Mouse (Mus musculus): ENCODE results near the gene Eef2k.

The Eef2k gene

DNA sequence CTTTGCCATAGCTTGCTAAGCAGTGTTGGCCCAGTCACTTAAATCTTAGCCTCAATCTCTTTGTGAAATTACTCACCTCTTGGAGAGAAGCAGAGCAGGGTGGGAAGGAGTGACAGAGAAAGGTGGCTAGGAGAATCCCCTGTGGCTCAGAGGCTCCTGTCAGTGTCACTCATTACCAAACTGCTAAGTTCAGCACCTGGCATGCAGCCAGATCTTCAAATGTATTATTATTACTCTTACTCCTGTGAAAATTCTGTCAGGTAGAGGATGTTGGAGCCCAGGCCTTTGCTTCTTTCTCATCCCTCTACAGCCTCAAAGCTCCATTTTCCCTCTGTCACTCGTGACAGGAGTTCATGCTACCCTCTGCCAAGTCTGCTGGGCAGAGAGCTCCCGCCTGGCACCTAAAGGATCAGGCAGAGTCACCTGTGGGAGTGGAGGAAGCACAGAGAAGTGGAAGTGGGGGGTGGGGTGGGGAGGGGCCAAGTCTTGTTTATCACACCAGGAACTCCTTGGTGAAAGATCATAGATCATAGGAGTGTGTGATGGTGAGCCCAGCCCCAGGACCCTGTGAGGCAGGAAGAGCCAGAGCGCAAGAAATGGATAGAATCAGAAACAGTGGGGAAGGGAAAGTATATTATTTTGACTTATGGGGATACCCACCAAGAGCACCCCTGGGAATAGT, 6.3 kb downstream of the Eef2k start:
- no peak for DNase-seq

- DNase-seq: no peak
Observed at GRCm38 (mm10) chr7:120850165-120850564, 7.5 kb downstream of the Eef2k start.

DNA sequence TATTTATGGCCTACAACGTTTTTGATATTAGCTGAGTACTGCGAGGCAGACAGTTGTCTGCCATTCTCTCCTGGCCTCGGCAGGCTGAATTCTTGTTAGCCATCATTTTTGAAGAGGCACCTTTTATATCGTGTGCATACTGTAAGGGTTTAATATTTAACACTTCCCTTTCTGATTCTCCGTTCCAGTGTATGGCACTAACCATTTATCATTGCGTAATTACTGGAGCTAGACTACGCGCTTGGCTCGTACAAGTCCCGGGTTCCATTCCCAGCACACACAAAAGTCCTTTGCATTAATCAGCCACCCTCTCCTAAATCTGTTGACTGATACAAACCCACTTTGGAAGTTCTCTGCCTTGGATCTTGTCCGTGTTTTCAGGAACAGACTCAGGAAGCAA, 17.2 kb downstream of the Eef2k start:
- DNase-seq: no peak

DNA sequence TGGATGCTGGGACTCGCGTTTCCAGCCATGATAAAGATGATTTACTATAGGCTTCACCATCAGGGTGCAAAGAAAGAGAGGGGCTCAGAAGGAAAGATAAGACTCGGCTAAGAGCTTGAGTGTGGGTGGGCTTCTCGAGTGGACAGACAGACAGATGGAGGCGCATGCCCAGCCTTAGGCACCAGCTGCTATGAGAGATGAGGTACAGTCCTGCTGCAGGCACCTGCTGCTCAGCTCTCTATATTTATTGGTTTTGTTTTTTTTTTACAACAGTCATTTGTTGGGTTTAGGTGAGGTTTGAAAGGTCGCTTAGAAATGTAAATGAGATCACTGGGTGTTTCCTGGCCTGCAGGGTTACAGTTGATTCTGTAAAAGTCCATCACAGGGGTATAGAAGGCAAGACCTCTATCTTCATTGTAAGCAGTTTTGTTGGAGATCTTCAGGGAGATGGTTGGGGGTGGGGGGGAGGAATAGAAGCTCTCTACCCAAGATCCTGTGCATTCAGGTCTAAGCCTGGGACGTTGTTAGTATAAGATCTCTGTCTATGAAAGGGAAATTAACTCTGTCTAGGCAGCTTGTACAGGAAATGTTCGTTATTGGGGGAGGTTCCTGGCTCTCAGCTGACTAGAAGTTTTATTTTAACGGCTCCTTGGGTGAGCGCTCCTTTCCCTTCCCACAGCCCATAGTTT, 18.3 kb downstream of the Eef2k start:
- no peak for DNase-seq

- no peak for DNase-seq
Observed at GRCm38 (mm10) chr7:120861488-120862047, 18.9 kb downstream of the Eef2k start.

GRCm38 (mm10) chr7:120862196-120862595, 19.6 kb downstream of the Eef2k start:
- DNase-seq: no peak

DNA sequence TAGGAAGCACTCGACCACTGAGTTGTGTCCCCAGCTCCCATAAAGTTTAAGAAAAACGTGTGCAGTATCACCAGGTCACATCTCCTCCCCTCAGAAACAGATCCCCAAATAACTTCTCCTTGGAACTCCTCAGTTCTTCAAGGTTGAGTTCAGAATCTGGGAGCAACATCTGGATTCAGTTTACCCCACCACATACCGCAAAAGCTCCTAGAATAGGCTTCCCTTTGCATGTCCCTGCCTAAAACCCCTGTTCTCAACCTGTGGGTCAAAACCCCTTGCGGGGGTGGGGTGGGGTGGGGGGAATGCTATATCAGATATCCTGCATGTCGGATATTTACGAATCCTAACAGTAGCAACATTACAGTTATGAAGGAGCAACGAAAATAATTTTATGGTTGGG, 20.0 kb downstream of the Eef2k start:
- no peak for DNase-seq

GRCm38 (mm10) chr7:120863476-120863875, 20.8 kb downstream of the Eef2k start:
- DNase-seq: no peak

DNA sequence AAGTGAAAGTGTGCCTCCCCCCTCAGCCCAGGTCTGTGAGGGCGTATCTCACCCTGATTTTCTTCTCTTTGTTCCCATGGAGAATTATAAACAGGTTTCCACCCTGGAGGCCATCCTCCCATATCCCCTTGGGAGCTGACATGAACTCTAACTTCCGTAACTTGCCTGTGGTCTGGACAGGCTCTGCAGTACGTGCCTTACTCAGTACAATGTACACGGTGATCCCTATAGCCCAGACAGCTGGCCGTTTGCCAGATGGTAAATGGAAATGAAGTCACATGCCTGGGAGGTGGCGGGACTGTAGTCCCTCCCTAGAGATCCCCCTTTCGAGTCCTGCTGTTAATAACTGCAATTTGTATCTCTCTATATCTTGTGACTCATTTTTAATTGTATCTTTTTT, 22.5 kb downstream of the Eef2k start:
- no peak for DNase-seq

GRCm38 (mm10) chr7:120865832-120866231, 23.2 kb downstream of the Eef2k start:
- no peak for DNase-seq

GRCm38 (mm10) chr7:120866684-120867083, 24.1 kb downstream of the Eef2k start:
- no peak for DNase-seq

- no peak for DNase-seq
Observed at GRCm38 (mm10) chr7:120867720-120868119, 25.1 kb downstream of the Eef2k start.

- no peak for DNase-seq
Observed at GRCm38 (mm10) chr7:120869883-120870282, 27.3 kb downstream of the Eef2k start.

- no peak for DNase-seq
Observed at GRCm38 (mm10) chr7:120870431-120871008, 27.9 kb downstream of the Eef2k start.

- DNase-seq: no peak
Observed at GRCm38 (mm10) chr7:120873083-120873482, 30.5 kb downstream of the Eef2k start.

DNA sequence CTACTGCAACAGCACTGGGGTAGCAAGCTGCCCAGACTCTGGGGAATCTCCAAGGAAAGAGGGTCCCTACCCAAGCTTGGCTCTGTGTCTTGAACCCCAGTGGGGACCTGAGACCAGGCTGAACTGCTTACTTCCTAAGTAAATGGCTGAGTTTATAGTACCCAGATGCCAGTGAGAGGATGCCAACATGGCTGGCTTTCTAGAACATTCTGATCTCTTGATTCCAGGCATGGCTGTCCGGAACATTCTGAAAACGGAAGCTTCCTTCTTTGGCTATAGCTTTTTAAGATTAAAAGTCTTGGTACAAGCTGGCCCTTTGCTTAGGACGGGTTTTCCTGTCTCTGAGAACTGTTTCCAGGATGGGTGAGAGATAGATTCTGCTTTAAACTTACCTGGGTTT, 31.4 kb downstream of the Eef2k start:
- no peak for DNase-seq

GRCm38 (mm10) chr7:120874764-120875539, 32.3 kb downstream of the Eef2k start:
- DNase-seq: no peak

DNA sequence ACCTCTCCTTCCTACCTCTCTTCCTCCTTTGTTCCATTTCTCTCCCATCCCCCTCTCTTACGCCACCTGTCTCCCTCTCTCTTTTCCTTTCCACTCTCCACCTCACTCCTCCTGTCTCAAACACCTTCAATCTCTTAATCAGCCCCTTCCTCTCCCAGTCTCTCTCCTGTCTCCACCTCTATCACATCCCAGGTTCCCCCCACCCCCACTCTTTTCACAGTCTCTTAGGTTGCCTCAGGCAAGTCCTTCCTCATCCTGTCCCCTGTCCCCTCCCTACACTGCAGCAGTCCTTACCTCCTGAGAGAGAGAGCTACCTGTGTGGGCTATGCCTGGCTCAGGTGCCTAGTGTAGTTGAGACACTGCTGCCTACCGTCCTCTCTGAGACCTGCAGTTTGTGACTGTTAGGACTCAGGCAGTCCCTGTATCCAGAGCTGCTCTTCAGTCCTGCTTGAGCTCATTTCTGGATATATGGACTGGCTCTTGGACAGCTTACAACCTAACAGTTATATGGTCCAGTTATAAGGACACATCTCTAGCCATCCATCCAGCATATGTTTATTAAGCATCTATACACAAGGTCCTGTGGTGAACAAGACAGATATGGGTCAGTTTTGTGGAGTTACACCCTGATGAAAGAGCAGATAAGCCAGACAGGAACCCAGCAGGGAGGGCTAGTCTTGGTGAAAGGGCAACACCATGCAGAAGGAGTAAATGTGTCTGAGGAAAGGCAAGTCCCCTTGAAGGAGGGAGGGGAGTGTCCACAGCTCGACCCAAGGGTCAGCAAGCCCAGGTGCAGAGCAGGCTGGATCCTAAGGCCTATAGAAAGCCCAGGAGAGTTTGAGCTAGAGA, 33.1 kb downstream of the Eef2k start:
- DNase-seq: no peak

DNA sequence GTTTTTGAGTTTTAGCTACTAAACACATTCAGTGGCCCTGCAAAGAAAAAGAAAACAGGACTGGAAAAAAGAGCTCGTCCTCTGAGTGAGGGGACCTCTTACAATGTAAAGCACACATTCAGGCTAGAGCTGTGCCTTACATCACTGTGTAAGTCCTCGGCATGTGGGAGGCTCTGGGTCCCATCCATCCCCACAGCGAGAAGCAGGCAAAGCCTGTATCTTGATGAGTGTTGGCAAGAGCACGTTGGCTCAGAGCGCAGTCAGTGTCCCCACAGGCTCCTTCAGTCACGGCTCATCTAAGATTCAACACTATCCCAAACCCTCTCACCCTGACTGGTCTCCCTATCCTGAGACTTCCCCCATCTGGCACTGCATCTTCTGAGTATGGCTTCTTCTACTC, 35.6 kb downstream of the Eef2k start:
- no peak for DNase-seq

- DNase-seq: no peak
Observed at GRCm38 (mm10) chr7:120879972-120880371, 37.3 kb downstream of the Eef2k start.

- no peak for DNase-seq
Observed at GRCm38 (mm10) chr7:120880770-120881169, 38.1 kb downstream of the Eef2k start.

DNA sequence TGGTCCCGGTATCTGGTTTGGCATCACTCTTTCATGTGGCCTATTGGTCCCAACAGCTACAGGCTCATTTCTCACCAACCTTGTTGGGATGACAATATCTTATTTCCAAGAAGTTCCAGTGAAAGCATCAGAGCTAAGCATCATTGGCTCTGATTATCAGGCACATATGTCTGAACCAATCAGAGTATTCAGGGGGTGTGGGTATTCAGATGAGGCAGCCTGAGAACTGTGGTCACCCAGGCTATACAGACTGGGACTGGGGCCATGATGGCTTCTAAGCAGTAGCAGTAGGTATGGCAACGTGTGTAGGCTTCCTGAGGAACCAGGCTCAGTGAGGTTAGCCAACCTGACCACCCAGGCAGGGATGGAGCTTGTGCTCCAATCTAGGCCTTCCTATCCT, 38.8 kb downstream of the Eef2k start:
- no peak for DNase-seq

All from thymus, postnatal 36 days (tissue).